Mouse (Mus musculus) cerebellum, adult 11-12 months (tissue): ENCODE measurements at regions not wholly inside any gene's neighbourhood (a gene's known extent, or its start where the extent isn't known, plus 50 kb on each side); places are given as distances from the start of the nearest gene placed in this dataset.

Source experiments
- DNase-seq: peaks from one replicate; pipeline ENCODE4 v3.0.0; 2022

- DNase-seq, result no peak
Observed at GRCm38 (mm10) chr6:100094653-100095217, 192.6 kb downstream of the Rybp start.

- no peak for DNase-seq
Observed at GRCm38 (mm10) chr6:100092870-100093269, 194.4 kb downstream of the Rybp start.

- DNase-seq, result no peak
Observed at GRCm38 (mm10) chr6:100091815-100092214, 195.5 kb downstream of the Rybp start.

GRCm38 (mm10) chr6:100088576-100088975, 198.7 kb downstream of the Rybp start:
- no peak for DNase-seq

GRCm38 (mm10) chr6:100086807-100087206, 200.5 kb downstream of the Rybp start:
- DNase-seq, result no peak

- no peak for DNase-seq
Observed at GRCm38 (mm10) chr6:100085981-100086380, 201.3 kb downstream of the Rybp start.

- DNase-seq, result no peak
Observed at GRCm38 (mm10) chr6:100083868-100084477, 203.3 kb downstream of the Rybp start.

GRCm38 (mm10) chr6:100083127-100083526, 204.2 kb downstream of the Rybp start:
- DNase-seq, result no peak

- DNase-seq, result no peak
Observed at GRCm38 (mm10) chr6:100074672-100075335, 212.5 kb downstream of the Rybp start.

- DNase-seq, result no peak
Observed at GRCm38 (mm10) chr6:100072261-100072968, 214.9 kb downstream of the Rybp start.

- DNase-seq, result no peak
Observed at GRCm38 (mm10) chr6:100069151-100069550, 218.1 kb downstream of the Rybp start.

GRCm38 (mm10) chr6:100067273-100067672, 220.0 kb downstream of the Rybp start:
- no peak for DNase-seq

- no peak for DNase-seq
Observed at GRCm38 (mm10) chr6:100065586-100065985, 221.7 kb downstream of the Rybp start.

GRCm38 (mm10) chr6:100062961-100063360, 224.3 kb downstream of the Rybp start:
- no peak for DNase-seq

GRCm38 (mm10) chr6:100059803-100060202, 227.5 kb downstream of the Rybp start:
- DNase-seq, result peak; percentile 57

GRCm38 (mm10) chr6:100055980-100056379, 231.3 kb downstream of the Rybp start:
- DNase-seq, result no peak

- no peak for DNase-seq
Observed at GRCm38 (mm10) chr6:100052955-100053795, 234.1 kb downstream of the Rybp start.

GRCm38 (mm10) chr6:100052406-100052805, 234.9 kb downstream of the Rybp start:
- DNase-seq, result no peak

- no peak for DNase-seq
Observed at GRCm38 (mm10) chr6:100049036-100049435, 238.2 kb downstream of the Rybp start.

- no peak for DNase-seq
Observed at GRCm38 (mm10) chr6:100046186-100046990, 240.9 kb downstream of the Rybp start.

GRCm38 (mm10) chr6:100045109-100045508, 242.2 kb downstream of the Rybp start:
- DNase-seq, result no peak

- DNase-seq, result no peak
Observed at GRCm38 (mm10) chr6:100041161-100041560, 246.1 kb downstream of the Rybp start.
